Mouse (Mus musculus): ENCODE results near the gene Ap1s1.
A peak's percentile ranks its signal among the peaks of the same experiment; 100 is the strongest.

The Ap1s1 gene

GRCm38 (mm10) chr5:137062601-137063000 is 16.7 kb upstream of the Ap1s1 start:
- DNase-seq, result no peak

- DNase-seq, result peak; percentile 58
These were observed 16.0 kb upstream of the Ap1s1 start for GRCm38 (mm10) chr5:137061809-137062481.

GRCm38 (mm10) chr5:137054873-137055272 is 8.9 kb upstream of the Ap1s1 start:
- DNase-seq, result no peak

GRCm38 (mm10) chr5:137054299-137054698 is 8.4 kb upstream of the Ap1s1 start:
- DNase-seq, result no peak

GRCm38 (mm10) chr5:137051914-137052505 is 6.1 kb upstream of the Ap1s1 start:
- DNase-seq, result no peak

- DNase-seq, result no peak
These were observed 5.2 kb upstream of the Ap1s1 start for GRCm38 (mm10) chr5:137051125-137051524.

GRCm38 (mm10) chr5:137046991-137047390 is 1.1 kb upstream of the Ap1s1 start:
- no peak for DNase-seq

GRCm38 (mm10) chr5:137046324-137046718 is 386 bp upstream of the Ap1s1 start:
- DNase-seq, result no peak

- no peak for DNase-seq
These were observed 1.9 kb downstream of the Ap1s1 start for GRCm38 (mm10) chr5:137043997-137044396.

- DNase-seq, result no peak
These were observed 4.5 kb downstream of the Ap1s1 start for GRCm38 (mm10) chr5:137041442-137041841.

- no peak for DNase-seq
These were observed 6.5 kb downstream of the Ap1s1 start for GRCm38 (mm10) chr5:137039453-137039852.

GRCm38 (mm10) chr5:137036211-137036610 is 9.7 kb downstream of the Ap1s1 start:
- DNase-seq, result no peak

GRCm38 (mm10) chr5:137032641-137033074 is 13.3 kb downstream of the Ap1s1 start:
- peak; percentile 90 for DNase-seq

GRCm38 (mm10) chr5:137032033-137032421 is 13.9 kb downstream of the Ap1s1 start:
- peak; percentile 26 for DNase-seq

GRCm38 (mm10) chr5:137031076-137032032 is 14.6 kb downstream of the Ap1s1 start:
- DNase-seq, result no peak

- DNase-seq, result no peak
These were observed 15.5 kb downstream of the Ap1s1 start for GRCm38 (mm10) chr5:137030416-137030810.

GRCm38 (mm10) chr5:137029643-137030415 is 16.1 kb downstream of the Ap1s1 start:
- peak; percentile 91 for DNase-seq

GRCm38 (mm10) chr5:137029273-137029585 is 16.7 kb downstream of the Ap1s1 start:
- no peak for DNase-seq

GRCm38 (mm10) chr5:137028561-137029272 is 17.2 kb downstream of the Ap1s1 start:
- DNase-seq, result no peak

- no peak for DNase-seq
These were observed 19.8 kb downstream of the Ap1s1 start, which contains the start of gene Vgf for GRCm38 (mm10) chr5:137026092-137026491. Gene Vgf, plus strand, starts transcription at chr5:137026392.

GRCm38 (mm10) chr5:137025132-137025531 is 20.8 kb downstream of the Ap1s1 start:
- DNase-seq, result peak; percentile 84

GRCm38 (mm10) chr5:137024318-137024717 is 21.6 kb downstream of the Ap1s1 start:
- DNase-seq, result no peak
